Mouse (Mus musculus) retina, postnatal 1 day (tissue): ENCODE data around the gene Igf1r.

ENCODE experiments used
- DNase-seq: peaks from one replicate; pipeline ENCODE4 v3.0.0-alpha.2; 2012

Gene Igf1r

DNA sequence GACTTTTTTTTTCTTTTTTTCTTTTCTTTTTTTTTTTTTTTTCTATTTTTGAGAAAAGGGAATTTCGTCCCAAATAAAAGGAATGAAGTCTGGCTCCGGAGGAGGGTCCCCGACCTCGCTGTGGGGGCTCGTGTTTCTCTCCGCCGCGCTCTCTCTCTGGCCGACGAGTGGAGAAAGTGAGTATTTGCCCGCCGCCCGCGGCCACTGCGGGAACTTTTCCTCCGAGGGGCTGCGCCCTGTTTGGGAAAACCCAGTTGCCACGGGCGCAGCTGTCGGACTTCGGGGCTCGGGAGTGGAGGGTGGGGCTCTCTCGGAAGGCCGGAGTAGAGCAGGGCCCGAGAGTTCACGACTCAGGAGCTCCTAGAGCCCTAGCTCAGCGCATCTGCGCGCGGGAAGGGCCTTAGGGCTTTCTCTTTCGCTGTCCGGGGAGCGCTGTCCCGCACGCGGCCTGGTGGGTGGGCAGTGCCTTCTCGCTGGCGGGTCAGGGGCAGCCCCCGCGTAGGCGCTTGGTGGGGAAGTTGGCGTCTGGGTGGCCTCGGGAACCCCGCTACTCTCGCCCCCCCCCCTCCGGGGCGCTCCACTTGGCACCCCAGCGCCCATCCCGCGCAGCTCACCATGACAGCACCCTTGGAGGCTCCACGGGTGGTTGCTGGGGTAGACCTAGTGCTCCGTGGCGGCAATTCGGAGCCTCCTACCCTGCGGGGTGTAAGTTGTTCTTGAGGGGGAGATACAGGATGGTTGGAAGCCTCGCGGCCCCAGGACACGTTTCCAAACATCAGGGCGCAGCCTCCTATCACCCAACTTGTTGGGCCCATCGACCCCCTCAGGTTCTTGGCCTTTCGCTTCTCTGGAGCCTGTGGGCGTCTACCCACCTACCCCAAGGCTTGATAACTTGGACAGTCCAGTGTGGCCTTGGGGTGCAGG lies at the start of gene Igf1r:
Igf1r (plus strand) TSS at position 51 of the 924 bp plus-strand sequence.
- peak; percentile 66 for DNase-seq

DNA sequence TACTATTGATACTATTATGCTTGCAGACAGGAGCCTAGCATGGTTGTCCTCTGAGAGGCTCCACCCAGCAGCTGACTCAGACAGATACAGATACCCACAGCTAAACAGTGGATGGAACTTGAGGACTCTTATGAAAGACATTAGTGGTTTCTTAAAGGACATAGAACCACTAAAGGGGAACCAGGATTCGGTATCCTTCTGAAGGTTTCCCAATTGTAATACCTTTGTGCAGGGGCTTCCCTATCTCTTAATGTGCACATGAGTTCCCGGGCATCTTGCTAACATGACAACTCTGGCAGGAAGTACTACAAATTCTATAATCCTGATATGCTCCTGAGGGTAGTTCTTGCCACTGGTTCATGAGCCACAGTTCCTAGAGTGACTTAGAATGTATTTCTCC lies 46.3 kb upstream of the Igf1r start:
- no peak for DNase-seq

DNA sequence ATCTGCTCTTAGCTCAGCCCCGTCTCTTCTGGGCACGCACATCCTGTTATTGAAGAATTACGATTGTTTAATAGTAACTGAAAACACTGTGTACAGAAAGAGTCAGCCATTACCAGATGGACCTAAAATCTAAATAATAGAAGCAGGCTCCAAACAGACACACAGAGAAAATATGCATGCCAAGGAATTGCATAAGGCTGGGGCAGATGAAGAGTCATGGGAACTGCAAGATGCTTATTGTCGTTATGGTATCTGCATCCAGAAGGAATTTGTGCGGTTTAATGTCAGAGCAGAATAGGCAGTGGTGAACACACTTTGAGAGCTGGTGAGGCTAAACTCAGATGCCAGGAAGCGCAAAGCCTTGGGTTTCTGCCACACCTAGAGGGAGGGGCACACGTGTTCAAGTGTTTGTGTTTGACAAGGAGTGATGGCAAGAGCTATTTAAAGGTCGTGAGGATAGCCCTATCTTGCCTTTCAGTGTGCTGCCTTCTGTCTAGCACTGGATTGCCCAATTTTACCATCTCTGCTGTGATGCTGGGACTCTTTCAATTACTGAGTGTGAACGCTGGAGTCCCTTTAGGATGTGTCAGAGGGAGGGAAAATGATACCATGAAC lies 44.7 kb upstream of the Igf1r start:
- DNase-seq, result no peak

DNA sequence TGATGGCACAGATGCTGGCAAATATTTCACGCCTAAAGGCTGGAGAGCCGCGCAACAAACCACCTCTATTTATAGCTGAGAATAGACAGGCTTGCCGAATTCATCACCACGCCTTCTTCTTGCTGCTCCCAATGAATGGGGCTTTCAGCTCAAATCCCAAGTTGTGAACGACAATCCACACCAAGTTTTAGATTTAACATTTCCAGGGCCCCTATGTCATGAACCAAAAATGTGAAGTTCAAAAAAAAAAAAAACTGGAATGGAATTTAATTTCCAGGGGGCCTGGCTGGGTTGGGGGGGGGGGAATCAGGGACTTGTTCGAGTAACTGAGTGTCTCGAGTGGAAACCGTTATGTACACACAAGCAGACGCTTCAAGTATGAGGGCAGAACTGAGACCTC lies 42.1 kb upstream of the Igf1r start:
- DNase-seq, result peak; percentile 24

DNA sequence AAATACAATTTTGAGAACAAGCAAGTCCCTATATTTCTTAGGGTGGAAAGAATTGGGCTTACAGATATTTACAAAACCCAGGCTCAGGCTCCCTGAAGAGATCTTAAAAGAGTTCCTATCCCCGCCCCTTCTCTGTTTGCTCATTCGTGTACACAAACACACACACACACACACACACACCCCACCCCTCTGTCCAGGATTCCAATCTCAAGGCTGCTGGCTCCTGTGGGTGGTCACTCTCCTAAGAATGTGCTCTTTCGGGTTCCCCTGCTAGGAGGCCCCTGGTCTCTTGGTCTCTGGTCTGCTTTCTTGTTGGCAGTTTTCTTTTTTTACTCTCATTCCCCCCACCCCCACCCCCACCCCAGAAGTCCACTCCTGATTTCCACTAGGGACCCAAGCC lies 41.7 kb upstream of the Igf1r start:
- DNase-seq, result no peak

DNA sequence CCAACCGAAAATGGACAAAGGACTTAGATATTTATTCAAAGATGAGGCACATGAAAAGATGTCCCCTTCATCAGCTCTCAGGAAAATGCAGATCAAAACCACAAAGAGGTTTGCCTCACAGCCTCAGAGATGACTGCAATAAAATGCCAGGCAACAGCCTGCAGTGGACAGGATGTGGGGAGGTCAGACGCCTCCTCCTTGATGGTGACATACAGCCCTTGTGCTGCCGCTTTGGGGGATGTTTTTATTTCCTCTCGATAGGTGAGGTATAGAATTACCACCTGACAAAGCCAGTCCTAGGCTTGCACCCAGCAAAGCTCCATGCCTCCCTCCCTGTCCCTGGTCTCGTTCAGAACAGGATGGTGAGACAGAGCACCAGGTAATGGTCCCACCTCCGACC lies 40.8 kb upstream of the Igf1r start:
- DNase-seq, result no peak

DNA sequence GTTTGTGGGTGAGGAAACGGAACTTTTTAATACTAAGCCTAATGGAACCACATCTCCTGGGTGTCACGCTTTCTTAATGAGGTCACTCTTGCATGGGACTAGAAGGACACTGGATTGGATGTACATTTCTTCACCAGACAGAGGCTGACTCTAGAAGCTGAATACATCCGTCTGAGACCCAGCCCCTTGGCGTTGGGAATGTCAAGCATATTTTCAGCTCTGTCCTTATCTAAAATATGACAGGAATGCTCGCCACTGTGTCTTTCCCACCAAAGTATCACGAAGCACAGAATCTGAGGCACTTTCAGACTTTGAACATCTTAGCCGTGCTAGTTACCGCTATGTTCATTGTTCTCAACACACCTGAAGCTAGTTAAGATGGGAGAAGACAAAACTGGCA lies 35.7 kb upstream of the Igf1r start:
- no peak for DNase-seq

DNA sequence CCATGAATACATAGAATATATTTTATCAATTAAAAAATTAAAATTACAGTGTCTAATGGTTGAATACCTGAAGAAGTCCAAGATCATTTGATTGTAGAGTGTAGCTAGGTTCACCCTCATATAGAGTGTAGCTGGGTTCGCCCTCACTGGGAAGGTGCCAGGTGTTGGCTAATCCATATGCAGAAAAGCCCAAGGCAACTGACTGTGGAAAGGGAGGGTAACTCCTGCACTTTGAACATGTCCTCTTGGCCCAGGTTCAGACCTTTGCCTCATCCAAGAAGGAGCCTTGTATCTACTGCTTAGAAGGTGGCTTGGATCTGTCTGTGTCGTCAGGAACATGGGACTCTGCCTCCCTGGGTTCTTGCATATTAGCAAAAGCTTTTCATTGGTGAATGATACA lies 34.9 kb upstream of the Igf1r start:
- DNase-seq, result no peak

DNA sequence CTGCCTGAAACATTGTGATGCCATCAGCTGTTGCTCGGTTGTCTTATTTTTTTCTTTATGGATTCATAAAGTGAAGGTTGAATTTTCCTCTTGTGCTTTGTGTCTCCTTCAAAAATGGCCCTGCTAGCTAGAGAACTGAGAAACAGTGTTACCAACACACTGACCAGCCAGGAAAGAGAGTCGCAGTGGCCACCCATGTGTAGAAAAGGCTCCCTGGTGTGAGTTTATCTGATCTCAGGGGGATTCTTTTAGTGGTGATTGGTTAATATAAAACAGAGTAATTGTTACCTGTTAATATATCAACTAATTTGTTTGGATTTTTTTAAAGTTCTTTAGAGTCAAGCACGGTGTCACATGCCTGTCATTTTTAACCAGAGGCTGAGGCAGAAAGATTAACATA lies 33.2 kb upstream of the Igf1r start:
- DNase-seq, result no peak

DNA sequence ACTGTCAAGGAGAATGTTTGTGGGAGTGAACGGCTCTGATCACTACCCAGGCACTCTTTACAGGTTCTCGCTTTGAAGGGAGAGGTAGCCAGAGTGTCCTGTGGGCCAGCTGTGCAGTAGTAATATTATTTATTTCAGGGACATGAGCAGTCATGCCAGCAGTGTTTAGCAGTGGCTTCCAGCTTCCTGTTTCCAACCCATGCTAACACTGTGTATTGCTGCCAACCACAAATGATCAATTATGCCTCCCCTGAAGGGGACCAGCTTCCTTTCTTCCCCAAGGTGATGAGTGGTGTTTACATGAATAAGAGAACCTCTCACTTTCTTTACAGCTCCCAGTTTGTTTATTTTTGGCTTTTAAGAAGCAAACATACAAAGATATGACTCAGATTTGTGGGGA lies 28.4 kb upstream of the Igf1r start:
- no peak for DNase-seq

DNA sequence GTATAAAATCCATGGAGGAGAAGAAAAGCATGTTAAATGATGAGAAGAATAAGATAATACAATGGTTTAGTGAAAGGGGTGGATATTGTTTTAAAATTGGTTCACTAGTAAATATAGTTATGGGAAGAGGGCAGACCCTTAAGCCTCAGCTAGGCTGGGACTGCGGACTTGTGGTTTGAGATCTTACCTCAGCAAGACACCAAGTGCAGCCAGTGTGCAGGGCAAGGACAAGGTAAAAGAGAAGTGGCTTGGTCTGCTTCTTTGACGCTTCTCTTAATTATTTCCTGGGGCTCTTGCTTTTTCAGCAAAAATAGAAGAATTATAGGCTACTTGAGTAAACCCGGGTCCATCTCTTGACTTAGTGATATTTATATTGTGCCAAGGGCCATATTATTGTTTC lies 22.5 kb upstream of the Igf1r start:
- no peak for DNase-seq

DNA sequence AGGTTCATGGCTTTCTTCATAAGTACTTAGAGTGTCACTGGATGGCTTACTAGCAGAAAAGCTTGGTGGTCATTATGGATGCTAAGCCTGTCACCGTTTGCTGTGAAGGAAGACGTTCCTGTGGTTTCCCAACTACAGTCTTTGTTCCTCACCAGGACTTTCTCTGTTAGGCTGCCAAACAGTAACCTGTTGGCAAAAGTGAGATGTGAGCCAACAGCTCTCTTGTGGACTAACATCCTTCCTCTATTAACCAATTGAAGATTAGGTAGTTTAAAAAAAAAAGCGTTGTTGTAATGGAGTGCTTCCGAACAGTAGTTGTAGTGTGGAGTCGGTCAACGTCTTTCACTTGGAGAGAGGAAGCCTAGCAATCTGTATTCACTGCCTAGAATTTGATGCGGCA lies 15.8 kb upstream of the Igf1r start:
- DNase-seq, result no peak

DNA sequence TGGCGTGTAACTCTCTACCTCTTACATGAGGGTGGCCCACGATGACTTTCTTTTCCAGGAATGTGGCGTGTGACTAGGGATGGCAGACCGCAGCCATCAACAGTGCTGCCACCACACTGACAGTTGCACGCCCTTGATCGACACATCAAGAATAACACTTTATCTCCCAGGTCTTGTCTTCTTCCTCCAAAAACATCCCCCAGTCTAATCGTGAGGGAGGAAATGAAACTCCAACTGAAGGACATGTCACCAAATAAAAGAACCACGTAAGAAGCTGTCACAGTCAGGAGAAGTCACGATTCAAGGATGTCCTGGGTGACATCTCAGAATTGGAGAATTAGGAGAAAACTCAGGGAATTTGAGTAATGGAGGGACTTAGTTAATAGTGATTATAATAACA lies 8.8 kb upstream of the Igf1r start:
- DNase-seq, result no peak

DNA sequence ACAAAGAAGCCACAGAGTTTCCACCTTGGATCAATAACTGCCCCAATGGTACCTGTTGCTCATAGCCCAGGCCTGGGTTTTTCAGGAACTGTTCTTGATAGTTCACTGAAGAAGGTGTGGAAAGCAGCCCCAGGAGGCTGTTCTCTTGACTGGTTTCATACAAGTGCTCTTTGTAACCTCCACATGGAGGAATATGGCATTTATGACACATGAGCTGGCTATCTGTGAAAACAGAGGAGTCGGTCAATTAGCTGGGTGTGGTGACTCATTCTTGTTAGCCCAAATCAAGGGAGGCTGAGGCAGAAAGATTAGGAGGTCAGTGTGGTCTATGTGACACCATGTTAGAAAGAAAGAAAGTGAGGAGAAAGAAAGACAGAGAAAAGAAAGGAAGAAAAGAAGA lies 5.7 kb upstream of the Igf1r start:
- no peak for DNase-seq

DNA sequence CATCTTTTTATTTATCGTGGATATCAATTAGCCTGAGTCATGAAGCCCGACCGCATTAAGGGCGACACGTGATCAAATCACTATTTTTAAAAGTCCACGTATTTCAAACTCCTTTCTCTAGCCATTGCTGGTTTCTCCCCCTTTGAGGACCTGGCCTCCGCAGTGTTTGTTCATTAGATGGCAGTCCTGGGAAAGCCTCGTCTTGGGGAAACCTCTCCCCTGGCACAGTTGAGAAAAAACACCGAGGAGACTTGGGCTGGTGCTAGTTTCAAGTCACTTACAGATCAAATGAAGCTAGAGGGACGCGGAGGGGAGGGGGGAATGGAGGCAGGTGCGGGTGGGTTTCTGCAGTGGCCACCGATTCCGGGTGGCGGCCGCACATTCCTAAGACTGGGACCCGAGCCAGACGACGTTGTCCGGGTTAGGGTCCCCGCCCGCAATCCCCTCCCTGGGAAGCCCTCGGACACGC lies 2.2 kb upstream of the Igf1r start:
- DNase-seq, result no peak

DNA sequence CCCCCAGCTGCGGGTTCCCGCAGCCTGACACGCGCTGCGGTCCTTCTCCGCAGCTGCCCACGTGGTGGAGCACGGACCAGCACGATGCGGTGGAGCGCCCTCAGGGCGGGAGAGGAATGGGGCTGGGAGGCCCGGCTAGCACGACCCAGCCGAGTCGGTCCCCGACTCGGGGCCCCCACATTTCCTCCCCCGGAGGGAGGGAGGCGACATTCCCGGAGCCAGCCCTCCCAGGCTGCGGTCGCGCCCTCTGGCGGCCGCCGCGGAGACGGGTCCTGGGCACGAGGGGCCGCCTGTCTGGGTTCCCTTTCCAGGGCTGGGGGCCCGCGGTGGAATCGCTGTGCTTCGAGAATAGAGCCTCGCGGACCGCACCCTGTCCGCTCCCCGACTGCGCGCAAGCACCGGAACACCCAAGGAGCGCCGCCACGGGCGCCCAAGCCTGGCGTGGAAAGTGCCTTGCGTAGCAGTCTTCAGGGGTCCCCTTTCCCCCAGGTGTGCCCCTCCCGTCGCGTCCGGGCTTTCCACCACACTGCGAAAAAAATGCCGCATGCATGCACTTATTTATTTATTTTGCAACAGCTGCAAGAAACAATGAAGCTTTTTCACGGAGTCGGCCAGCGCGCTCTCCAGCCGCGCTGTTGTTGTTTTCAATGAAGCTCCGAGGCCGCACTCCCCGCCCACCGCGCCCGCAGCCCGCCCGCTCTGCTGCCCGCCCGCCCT lies 1.7 kb upstream of the Igf1r start:
- peak; percentile 95 for DNase-seq

DNA sequence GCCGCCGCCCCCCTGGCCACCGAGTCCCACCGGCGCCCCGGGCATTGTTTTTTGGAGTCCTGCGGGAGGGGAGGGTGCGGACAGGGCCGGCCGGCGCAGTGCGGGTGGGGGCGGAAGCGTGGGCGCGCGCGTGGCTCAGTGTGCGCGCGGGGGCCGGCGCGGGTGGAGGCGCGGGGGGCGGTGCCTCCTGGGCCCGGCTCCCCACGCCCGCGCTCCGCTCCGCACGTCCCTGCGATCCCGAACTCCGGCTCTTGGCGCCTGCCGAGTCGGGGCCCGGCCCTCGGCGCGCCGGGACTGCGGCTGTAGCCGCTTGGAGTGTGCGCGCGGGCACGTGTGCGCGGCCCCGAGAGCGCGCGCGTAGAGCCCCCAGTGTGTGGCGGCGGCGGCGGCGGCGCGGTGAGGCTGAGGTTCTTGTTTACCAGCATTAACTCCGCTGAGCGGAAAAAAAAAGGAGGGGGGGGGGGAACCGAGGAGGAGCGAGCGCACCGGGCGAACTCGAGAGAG lies 1.0 kb upstream of the Igf1r start:
- peak; percentile 98 for DNase-seq

DNA sequence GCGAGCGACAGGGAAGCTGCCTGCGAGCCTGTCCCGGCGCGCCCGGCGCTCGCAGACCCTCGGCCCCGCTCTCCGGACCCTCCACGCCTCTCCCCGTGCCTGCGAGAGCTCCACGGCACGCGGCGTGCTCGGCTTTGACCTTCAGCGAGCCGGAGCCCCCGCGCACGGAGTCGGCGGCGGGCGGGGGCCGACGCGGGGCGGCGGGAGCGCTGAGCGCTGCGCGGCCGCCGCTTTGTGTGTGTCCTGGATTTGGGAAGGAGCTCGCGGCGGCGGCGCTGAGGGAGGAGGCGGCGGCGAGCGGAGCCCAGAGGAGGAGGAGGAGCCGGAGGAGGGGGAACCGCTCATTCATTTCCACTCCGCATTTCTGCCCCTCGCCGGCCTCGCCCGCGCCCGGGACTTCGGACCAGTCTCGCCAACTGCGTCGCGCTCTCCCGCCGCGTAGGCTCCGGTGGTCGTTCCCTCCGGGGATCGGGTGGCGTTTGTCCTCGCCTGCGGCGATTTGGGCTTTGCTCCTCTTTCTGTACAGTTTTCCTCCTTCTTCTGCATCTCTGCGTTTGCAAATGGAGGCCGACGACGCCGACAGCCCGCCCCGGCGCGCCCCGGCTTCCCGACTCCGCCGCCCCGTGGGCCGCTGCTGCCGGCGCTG lies 468 bp upstream of the Igf1r start:
- DNase-seq, result peak; percentile 91

DNA sequence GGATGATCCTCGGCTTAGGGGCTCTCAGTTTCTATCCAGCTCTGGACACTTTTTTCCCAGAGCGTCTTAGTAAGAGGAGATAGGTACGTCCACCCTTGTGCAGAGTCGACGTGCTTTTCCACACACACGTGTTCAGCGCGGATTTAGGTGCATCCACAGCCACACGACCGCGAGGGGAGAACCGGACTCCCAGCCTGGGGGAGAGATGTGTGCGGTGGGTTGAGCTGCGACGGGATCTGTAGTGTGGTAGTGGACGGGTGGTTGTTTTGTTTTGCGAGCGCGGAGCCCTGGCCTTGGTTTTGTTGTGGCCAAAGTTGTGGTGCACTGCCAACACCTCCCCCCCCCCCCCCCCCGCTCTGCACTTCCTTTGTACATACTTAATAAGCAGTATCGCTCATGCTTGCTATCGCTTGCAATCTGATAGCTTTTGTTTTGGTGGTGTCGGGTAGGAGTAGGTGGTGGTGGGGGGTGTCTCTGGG lies 1.2 kb downstream of the Igf1r start:
- peak; percentile 57 for DNase-seq

DNA sequence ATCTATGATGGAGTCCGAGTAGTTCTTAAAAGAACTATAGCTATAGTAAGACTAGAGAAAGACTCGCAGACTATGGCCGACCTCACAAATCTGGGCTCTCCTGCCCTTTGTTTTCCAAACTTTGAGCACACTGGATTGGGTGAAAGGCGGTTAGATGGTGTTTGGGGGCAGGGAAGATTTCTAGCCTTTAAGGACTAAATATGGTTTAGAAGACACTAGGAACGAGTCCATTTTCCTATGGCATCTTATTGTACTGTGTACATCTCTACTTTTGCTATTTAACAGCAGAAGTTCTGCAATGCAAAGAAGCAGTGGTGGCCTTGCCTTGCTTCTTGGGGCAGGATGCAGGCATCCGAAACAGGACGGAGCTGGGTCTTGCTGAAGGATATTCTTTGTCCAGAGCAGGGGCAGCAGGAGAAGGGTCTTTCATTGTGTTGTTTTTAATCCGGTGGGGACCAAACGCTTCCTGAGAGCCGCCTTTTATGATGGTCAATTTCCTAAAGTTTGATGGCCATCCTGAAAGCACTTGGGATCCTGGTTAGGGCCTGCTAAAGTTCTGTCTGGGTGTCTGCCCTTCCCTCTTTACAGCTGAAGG lies 2.1 kb downstream of the Igf1r start:
- DNase-seq, result no peak

DNA sequence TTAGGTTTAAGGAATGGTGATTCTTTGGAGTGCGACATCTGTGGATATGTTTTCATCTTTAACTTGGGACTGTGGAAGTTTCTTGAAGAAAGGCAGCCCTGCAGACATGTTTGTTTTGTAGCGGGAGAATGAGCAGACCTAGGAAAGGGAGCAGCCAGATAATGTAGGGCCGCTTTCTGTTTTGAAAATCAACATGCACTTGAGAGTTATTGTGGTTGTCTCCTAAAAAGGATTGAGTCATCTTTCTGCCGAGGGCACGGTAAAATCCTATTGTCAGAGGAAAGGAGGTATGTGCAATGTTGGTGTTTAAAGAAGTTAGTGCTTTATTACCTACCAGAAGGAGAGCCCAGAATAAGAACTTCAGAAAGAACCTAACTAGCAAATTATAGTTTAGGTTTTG lies 2.6 kb downstream of the Igf1r start:
- DNase-seq, result no peak

DNA sequence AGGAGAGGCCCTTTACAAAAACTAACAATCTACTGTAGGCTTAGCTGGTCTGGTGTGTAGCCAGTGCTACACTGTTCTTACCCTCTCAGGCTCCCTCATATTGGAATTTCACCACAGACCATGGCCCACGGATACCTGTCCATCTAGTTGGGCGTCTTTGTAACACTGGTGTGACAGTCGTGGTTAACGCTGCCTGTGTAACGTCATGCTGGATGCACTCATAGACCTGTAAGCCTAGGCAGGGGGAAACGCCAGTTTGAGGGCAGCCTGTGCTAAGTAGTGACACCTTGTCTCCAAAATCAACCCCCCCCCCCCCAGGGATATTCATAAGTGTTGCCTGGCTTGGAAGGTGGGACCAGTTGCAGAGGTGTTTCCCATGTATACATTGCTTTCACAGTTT lies 4.7 kb downstream of the Igf1r start:
- DNase-seq, result no peak

DNA sequence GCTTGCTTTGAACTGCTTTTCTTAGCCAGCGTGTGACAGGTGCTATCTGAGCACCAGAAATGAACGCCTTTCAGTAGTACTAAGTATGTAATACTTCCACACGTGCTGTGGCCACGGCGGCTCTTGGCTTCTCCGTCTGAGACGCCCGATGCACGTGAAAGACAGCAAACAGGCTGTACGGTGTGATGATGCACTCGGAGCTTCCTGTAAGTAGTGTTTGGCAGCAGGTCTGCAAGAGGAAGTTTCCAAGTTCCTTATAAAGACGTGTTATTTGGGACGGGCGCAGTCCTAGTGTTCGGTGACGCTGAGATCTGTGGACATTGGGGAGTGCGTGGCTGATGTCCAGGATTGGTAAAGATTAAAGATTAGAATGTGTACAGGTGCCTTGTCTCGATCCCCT lies 5.4 kb downstream of the Igf1r start:
- DNase-seq, result no peak
